Mouse (Mus musculus) neural tube, embryonic 13.5 days (tissue): ENCODE data around the gene Fbxo42. TPM values are rescaled to one million over a fixed set of nuclear protein-coding genes. Genes with fewer than 3 reads are reported as not detected.
A peak's percentile ranks its signal among the peaks of the same experiment; 100 is the strongest.

Source experiments
- ATAC-seq: fragments of 200-750 bp; cut with Nextera tagmentation; 2 replicates; pipeline ENCODE4 v1.8.0; 2017; ENCODE audit warnings: low read depth, mild to moderate bottlenecking, moderate TSS enrichment, moderate library complexity
- H3K27ac ChIP-seq: fragments of 300-500 bp; sonication (generic); replicated peaks from 2 replicates; pipeline ENCODE4 v1.5.1; 2015; ENCODE audit warnings: moderate library complexity, mild to moderate bottlenecking, inconsistent platforms
- H3K27me3 ChIP-seq: fragments of 300-500 bp; sonication (generic); 2 replicates; pipeline ENCODE4 v1.6.1; 2015; ENCODE audit warnings: mild to moderate bottlenecking, inconsistent platforms
- H3K36me3 ChIP-seq: fragments of 300-500 bp; sonication (generic); 2 replicates; pipeline ENCODE4 v1.6.1; 2015; ENCODE audit warnings: mild to moderate bottlenecking, inconsistent platforms
- H3K4me1 ChIP-seq: fragments of 300-500 bp; sonication (generic); replicated peaks from 2 replicates; pipeline ENCODE4 v1.6.1; 2015; ENCODE audit warnings: inconsistent platforms
- H3K4me2 ChIP-seq: fragments of 300-500 bp; sonication (generic); 2 replicates; pipeline ENCODE4 v1.6.1; 2015; ENCODE audit warnings: inconsistent platforms, mild to moderate bottlenecking, moderate library complexity
- H3K4me3 ChIP-seq: fragments of 300-500 bp; sonication (generic); 2 replicates; pipeline ENCODE4 v1.5.1; 2015; ENCODE audit warnings: mild to moderate bottlenecking, inconsistent platforms
- H3K9ac ChIP-seq: fragments of 300-500 bp; sonication (generic); 2 replicates; pipeline ENCODE4 v1.6.1; 2015; ENCODE audit warnings: moderate library complexity, mild to moderate bottlenecking, inconsistent platforms
- H3K9me3 ChIP-seq: fragments of 300-500 bp; sonication (generic); 2 replicates; pipeline ENCODE4 v1.6.1; 2016; ENCODE audit warnings: inconsistent platforms
- WGBS: fragments of 180-500 bp; shearing (Covaris S2); methylation state at CpG from one replicate; pipeline ENCODE4 v1.1.7; 2015; 5-methylcytosine and 5-hydroxymethylcytosine counted together
- polyA plus RNA-seq: library from polyadenylated mRNA; unstranded; fragments of >200 nt; fragmentation: Nextera tagmentation; extraction: Ambion mirVana; gene quantifications from 2 replicates; pipeline ENCODE4 v1.2.1, GENCODE M21; 2015

The Fbxo42 gene
- polyA plus RNA-seq, 1 experiment from 2014 or later = 24.2 TPM

- WGBS = 1% methylated on average over 58 of the region's 60 CpGs
- ATAC-seq = 0 out of 2 replicates have a peak, but pooled peaks have one; percentile 11
- no peaks in the 10 kb centered on the region for H3K9me3 ChIP-seq
- peaks cover 55% of the 10 kb centered on the region for H3K4me1 ChIP-seq
- H3K9ac ChIP-seq = peak overlapping the region; percentile 35
- no peaks in the 10 kb centered on the region for H3K36me3 ChIP-seq
- peak overlapping the region; percentile 38 for H3K4me3 ChIP-seq
- peak overlapping the region; percentile 53 for H3K4me2 ChIP-seq
- H3K27ac ChIP-seq = no peak overlapping the region
- peaks cover 86% of the 10 kb centered on the region for H3K27me3 ChIP-seq
These were observed 100.3 kb downstream of the Fbxo42 start for GRCm38 (mm10) chr4:141247776-141248613.

GRCm38 (mm10) chr4:141248614-141248978 lies 100.9 kb downstream of the Fbxo42 start:
- Histone ChIP-seq H3K4me1 (peaks cover 49% of the 10 kb centered on the region), H3K27ac (no peak overlapping the region), H3K9me3 (no peaks in the 10 kb centered on the region), H3K4me2 (peak overlapping the region; percentile 53), H3K27me3 (peaks cover 80% of the 10 kb centered on the region), H3K9ac (no peak overlapping the region), H3K36me3 (no peaks in the 10 kb centered on the region), H3K4me3 (peak overlapping the region; percentile 38; the same call in 1 of the 2 replicates)
- no peak for ATAC-seq
- 11% methylated on average over 11 of the region's 11 CpGs for WGBS

- H3K27me3 ChIP-seq = peaks cover 72% of the 10 kb centered on the region
These were observed 101.7 kb downstream of the Fbxo42 start for GRCm38 (mm10) chr4:141249383-141249782.

GRCm38 (mm10) chr4:141251071-141251470 lies 103.4 kb downstream of the Fbxo42 start:
- no peak for ATAC-seq
- Histone ChIP-seq H3K27ac (no peak overlapping the region), H3K27me3 (peaks cover 56% of the 10 kb centered on the region), H3K4me3 (no peak overlapping the region), H3K4me2 (no peak overlapping the region), H3K4me1 (peaks cover 37% of the 10 kb centered on the region), H3K9ac (no peak overlapping the region), H3K36me3 (no peaks in the 10 kb centered on the region), H3K9me3 (no peaks in the 10 kb centered on the region)
- WGBS = 68% methylated on average over 8 of the region's 8 CpGs

More at GRCm38 (mm10) chr4:141249383-141249782, 101.7 kb downstream of the Fbxo42 start:
- Histone ChIP-seq H3K4me2 (no peak overlapping the region), H3K27ac (no peak overlapping the region), H3K9me3 (no peaks in the 10 kb centered on the region), H3K4me1 (peaks cover 45% of the 10 kb centered on the region), H3K36me3 (no peaks in the 10 kb centered on the region), H3K9ac (no peak overlapping the region), H3K4me3 (no peak overlapping the region)
- ATAC-seq = no peak
- 71% methylated on average over 11 of the region's 11 CpGs for WGBS

GRCm38 (mm10) chr4:141252641-141253040 lies 104.9 kb downstream of the Fbxo42 start:
- H3K4me3 ChIP-seq = no peak overlapping the region
- 69% methylated on average over 2 of the region's 2 CpGs for WGBS

More at GRCm38 (mm10) chr4:141252641-141253040, 104.9 kb downstream of the Fbxo42 start:
- Histone ChIP-seq H3K27me3 (peaks cover 40% of the 10 kb centered on the region), H3K27ac (no peak overlapping the region), H3K9me3 (no peaks in the 10 kb centered on the region), H3K4me2 (no peak overlapping the region), H3K9ac (no peak overlapping the region), H3K36me3 (no peaks in the 10 kb centered on the region), H3K4me1 (peaks cover 22% of the 10 kb centered on the region)
- no peak for ATAC-seq

Other genes starting within 250 kb of the Fbxo42 start
- 4.4 and 6.0 TPM in 2 replicates for gene Padi2, start 241.6 kb upstream of the Fbxo42 start, polyA plus RNA-seq
- gene Sdhb, start 186.7 kb upstream of the Fbxo42 start, polyA plus RNA-seq = 473 and 497 TPM in 2 replicates
- 133 and 144 TPM in 2 replicates for gene Atp13a2, start 161.0 kb upstream of the Fbxo42 start, polyA plus RNA-seq
- gene Mfap2, start 137.5 kb upstream of the Fbxo42 start, polyA plus RNA-seq = 248 and 255 TPM in 2 replicates
- gene Crocc, start 87.4 kb upstream of the Fbxo42 start, polyA plus RNA-seq = 4.9 and 7.2 TPM in 2 replicates
- gene Necap2, start 69.6 kb upstream of the Fbxo42 start, polyA plus RNA-seq = 55.5 and 58.7 TPM in 2 replicates
- gene Spata21, start 59.6 kb upstream of the Fbxo42 start, polyA plus RNA-seq = not detected in 2 replicates
- gene Szrd1, start 8.1 kb upstream of the Fbxo42 start, polyA plus RNA-seq = 23.4 and 27.2 TPM in 2 replicates
- 6.4 and 7.0 TPM in 2 replicates for gene Rsg1, start 66.0 kb downstream of the Fbxo42 start, polyA plus RNA-seq
- gene Arhgef19, start 91.6 kb downstream of the Fbxo42 start, polyA plus RNA-seq = 2.1 and 2.2 TPM in 2 replicates
- gene Epha2, start 153.3 kb downstream of the Fbxo42 start, polyA plus RNA-seq = 1.7 and 2.2 TPM in 2 replicates
- 12.6 and 14.2 TPM in 2 replicates for gene Fam131c, start 220.3 kb downstream of the Fbxo42 start, polyA plus RNA-seq